Mouse (Mus musculus) G1E (cell line): ENCODE measurements around the gene Sh3glb2. TPM values are rescaled to one million over a fixed set of nuclear protein-coding genes. Genes with fewer than 3 reads are reported as not detected.

Experiments
- ATAC-seq: 2 replicates; pipeline ENCODE4 v1.8.0; 2016; ENCODE audit warnings: mild to moderate bottlenecking; ENCODE audit not compliant: insufficient number of reproducible peaks, poor library complexity, low FRiP score, severe bottlenecking; ENCODE audit errors: extremely low read depth
- DNase-seq: peaks from one replicate; pipeline ENCODE4 v3.0.0; 2012; ENCODE audit warnings: low spot score
- H3K27me3 ChIP-seq: 2 replicates; pipeline ENCODE4 v1.6.1; 2012; ENCODE audit warnings: mild to moderate bottlenecking, low read length, inconsistent platforms; ENCODE audit not compliant: insufficient read depth
- H3K36me3 ChIP-seq: replicated peaks from 2 replicates; pipeline ENCODE3; 2012; ENCODE audit warnings: mild to moderate bottlenecking, inconsistent platforms
- H3K4me1 ChIP-seq: 2 replicates; pipeline ENCODE4 v1.6.1; 2012; ENCODE audit warnings: low read depth, low read length, inconsistent platforms, mixed read lengths; ENCODE audit not compliant: insufficient read depth
- H3K4me3 ChIP-seq: 2 replicates; pipeline ENCODE4 v1.5.1; 2012; ENCODE audit warnings: low read depth, mild to moderate bottlenecking, inconsistent platforms, low read length, moderate library complexity, mixed read lengths
- H3K9me3 ChIP-seq: replicated peaks from 2 replicates; pipeline ENCODE4 v1.6.1; 2012; ENCODE audit warnings: inconsistent platforms
- CTCF ChIP-seq: IDR thresholded peaks from 2 replicates; pipeline ENCODE4 v1.5.1; 2012; ENCODE audit warnings: low read depth, low read length, inconsistent platforms, mixed read lengths
- GATA1 ChIP-seq: IDR thresholded peaks from 2 replicates; pipeline ENCODE4 v1.6.1; 2012; ENCODE audit warnings: borderline replicate concordance, low read length, inconsistent platforms, mixed read lengths
- GATA2 ChIP-seq: IDR thresholded peaks from 2 replicates; pipeline ENCODE4 v1.6.1; 2012; ENCODE audit warnings: low read depth, low read length, inconsistent platforms, borderline replicate concordance
- POLR2AphosphoS5 ChIP-seq: IDR thresholded peaks from 2 replicates; pipeline ENCODE4 v1.6.1; 2012; ENCODE audit warnings: low read depth, low read length, inconsistent platforms; ENCODE audit not compliant: insufficient replicate concordance
- TAL1 ChIP-seq: conservative IDR thresholded peaks from 2 replicates; pipeline ENCODE4 v1.6.1; 2012; ENCODE audit warnings: low read depth, low read length, inconsistent platforms, mixed read lengths
- polyA plus RNA-seq: library from polyadenylated mRNA; stranded (reverse); fragments of >175 nt; gene quantifications from 2 replicates; pipeline ENCODE4 v1.2.3, GENCODE M21; 2012
- total RNA-seq, 2 experiments: library from RNA; stranded (forward) in 1 of 2; stranded (reverse) in 1 of 2; fragments of 200-1000 nt in 1 of 2; fragments of >200 nt in 1 of 2; fragmentation: Nextera tagmentation in 1 of 2; gene quantifications; 2 replicates each; pipeline ENCODE4 v1.2.3; 2014 to 2017

Sh3glb2 gene
- total RNA-seq (2014; fragmentation: Nextera tagmentation) (20.8 and 24.8 TPM in 2 replicates), total RNA-seq (2017) (31.3 and 47.2 TPM in 2 replicates), polyA plus RNA-seq (23.3 and 24.9 TPM in 2 replicates)

DNA sequence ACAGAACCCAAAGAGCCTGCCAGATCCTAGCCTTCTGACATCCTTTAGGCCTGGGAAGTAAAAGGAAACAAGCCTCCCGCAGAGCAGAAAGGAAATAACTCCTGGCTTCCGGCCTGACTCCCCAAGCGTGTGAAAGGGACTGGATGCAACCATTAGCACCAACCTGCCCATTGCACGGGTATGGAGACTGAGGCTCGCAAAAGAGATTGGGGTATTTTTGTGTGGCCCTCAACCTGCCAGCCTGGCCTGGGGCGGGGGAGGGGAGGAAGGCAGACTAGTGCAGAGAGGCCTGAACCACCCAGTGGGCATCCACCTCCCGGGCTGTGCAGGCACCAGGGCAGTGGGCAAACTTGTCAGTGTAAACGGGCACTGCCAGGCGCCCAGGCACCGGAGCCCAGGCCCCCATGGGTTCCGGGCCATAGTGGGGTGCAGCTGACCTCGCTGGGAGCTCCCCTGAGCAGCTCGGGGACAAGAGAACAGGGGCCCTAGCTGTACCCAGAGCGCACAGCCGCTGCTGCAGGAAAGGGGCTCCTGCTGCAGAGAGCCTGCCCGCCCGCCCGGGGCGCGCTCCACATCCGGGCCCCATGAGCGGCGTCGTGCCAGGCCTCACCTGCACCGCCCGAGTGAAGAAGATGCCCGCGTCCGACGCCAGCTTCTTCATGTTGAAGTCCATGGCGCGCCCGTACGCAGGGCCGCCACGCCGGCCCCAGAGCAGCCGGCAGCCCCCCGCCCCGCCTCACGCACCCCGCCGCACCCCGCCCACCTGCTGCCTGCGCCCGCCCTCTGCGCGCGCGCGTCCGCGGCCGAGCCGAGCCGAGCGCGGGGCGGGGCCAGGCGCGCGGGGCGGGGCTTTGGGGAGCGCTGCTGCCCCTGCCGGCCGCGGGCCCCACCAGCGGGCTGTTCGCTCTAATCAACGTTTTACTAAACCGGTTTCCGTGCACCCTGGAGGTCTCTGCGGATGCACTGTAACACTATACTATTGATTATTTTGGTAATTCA is at the start of gene Sh3glb2:
TSS of gene Sh3glb2 (minus strand) at position 805 of the 999 bp plus-strand sequence.
- TF ChIP-seq TAL1 (no peak), GATA2 (no peak), GATA1 (no peak), CTCF (no peak), POLR2AphosphoS5 (no peak)
- ATAC-seq (no peak), DNase-seq (peak; percentile 90)
- H3K4me1 ChIP-seq, result peaks cover 55% of the 10 kb centered on the region
- peaks cover 41% of the 10 kb centered on the region for H3K36me3 ChIP-seq
- H3K27me3 ChIP-seq, result no peaks in the 10 kb centered on the region
- peak within 1 kb of the TSS; percentile 75 for H3K4me3 ChIP-seq
- peaks cover 4% of the 10 kb centered on the region; the same call in 1 of the 2 replicates for H3K9me3 ChIP-seq

DNA sequence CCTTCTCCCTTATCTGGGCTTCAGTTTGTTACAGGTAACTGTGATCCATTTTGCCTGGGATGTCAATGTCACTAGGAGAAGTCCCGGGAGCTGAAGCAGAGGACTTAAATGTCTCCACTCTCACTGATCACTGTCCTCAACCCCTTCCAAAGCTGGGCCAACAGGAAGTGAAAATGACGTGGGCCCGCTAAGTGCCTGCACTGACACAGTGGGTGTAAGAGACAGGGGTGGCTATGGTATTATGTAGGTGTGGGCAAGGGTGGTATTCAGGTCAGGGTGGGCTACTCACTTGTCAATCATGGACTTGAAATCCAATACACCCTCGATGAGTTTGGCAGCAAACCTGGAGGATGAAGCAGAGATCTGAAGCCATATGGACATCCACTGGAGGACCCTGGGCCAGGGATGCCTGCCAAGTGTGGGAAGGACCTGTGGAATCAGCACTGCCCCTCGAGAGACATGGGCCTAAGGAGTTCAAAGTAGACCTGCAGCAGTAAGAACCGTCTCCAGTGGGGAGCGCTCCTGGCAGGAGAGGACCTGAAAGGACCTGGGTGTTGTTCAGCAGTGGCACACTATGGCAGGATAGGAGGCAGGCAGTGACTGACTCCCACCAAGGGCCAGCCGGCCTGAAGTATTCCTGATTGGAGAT is 49.4 kb upstream of the Sh3glb2 start:
- Histone ChIP-seq H3K4me3 (no peak overlapping the region), H3K9me3 (no peaks in the 10 kb centered on the region), H3K27me3 (no peaks in the 10 kb centered on the region), H3K4me1 (peaks cover 9% of the 10 kb centered on the region), H3K36me3 (peaks cover 96% of the 10 kb centered on the region)
- no peak for DNase-seq
- TF ChIP-seq CTCF, result no peak
- no peak for TF ChIP-seq POLR2AphosphoS5
- TF ChIP-seq TAL1, result no peak
- no peak for TF ChIP-seq GATA1
- TF ChIP-seq GATA2, result no peak
- no peak for ATAC-seq

DNA sequence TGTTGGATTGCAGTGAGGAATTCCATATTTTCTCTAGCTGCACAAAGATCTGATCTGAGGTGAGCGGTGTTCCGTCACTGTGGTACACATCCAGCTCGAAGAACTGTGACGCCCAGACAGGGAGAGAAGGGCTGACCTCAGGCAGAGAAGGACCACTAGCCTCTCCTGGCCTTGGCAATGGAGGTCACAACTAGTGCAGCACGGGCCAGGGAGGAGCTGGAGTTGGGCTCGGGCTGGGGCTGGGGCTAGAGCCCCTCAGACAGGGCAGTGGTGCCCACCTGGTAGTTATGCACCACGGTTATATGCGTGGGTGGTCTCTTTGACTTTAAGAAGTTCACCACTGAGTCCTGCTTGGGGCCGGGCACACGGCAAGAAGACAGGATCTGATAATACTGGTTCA is 48.6 kb upstream of the Sh3glb2 start:
- Histone ChIP-seq H3K4me3 (no peak overlapping the region), H3K27me3 (no peaks in the 10 kb centered on the region), H3K4me1 (peaks cover 2% of the 10 kb centered on the region; the same call in 1 of the 2 replicates), H3K36me3 (peaks cover 96% of the 10 kb centered on the region), H3K9me3 (no peaks in the 10 kb centered on the region)
- DNase-seq (no peak), ATAC-seq (no peak)
- no peak for TF ChIP-seq TAL1
- no peak for TF ChIP-seq POLR2AphosphoS5
- TF ChIP-seq CTCF, result no peak
- no peak for TF ChIP-seq GATA1
- TF ChIP-seq GATA2, result no peak

DNA sequence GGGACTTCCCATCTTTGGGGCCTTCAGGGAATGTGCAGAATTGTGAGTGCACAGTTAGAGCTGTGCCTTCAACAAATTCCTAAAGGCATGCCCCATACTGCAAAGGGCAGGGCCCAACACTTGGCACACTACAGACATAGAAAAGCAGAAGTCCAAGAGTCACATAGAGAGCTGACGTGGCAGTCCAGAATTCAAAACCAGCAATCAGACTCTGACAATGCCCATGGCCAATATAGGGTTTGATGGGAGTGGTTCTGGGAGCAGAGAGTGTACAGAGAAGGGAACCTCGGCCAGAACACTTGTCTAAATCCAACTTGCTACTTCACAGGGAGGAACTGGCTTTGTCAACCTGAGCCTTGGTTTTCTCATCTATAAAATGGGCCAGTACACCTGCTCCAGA is 48.1 kb upstream of the Sh3glb2 start:
- ATAC-seq, result no peak
- H3K4me3 ChIP-seq, result no peak overlapping the region
- 0 out of 2 replicates have a peak, but pooled peaks cover 2% of the 10 kb centered on the region for H3K4me1 ChIP-seq
- TF ChIP-seq TAL1 (no peak), GATA2 (no peak), POLR2AphosphoS5 (no peak), CTCF (no peak), GATA1 (no peak)
- H3K9me3 ChIP-seq, result no peaks in the 10 kb centered on the region
- no peak for DNase-seq
- H3K27me3 ChIP-seq, result no peaks in the 10 kb centered on the region
- peaks cover 96% of the 10 kb centered on the region for H3K36me3 ChIP-seq

DNA sequence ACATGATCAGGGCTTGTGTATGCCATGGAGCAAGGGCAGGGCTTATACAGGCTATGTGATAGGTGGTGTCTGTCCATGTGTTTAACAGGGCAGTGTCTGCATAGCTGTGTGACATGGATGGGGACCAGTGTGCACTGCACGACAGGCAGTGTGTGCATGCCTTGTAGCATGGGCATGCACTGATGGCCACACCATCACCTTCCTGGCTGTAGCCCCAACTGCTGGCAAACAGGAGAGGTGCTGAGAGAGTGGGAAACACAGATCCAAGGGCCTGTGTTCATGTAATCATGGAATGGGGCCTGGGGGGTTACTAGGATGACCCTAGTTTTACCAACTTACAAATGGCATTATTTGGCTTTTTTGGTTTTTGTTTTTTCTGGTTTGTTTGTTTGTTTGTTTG is 44.7 kb upstream of the Sh3glb2 start:
- Histone ChIP-seq H3K4me3 (peak overlapping the region; percentile 1; the same call in 1 of the 2 replicates), H3K9me3 (no peaks in the 10 kb centered on the region), H3K27me3 (no peaks in the 10 kb centered on the region), H3K36me3 (peaks cover 98% of the 10 kb centered on the region), H3K4me1 (peaks cover 16% of the 10 kb centered on the region)
- no peak for TF ChIP-seq POLR2AphosphoS5
- TF ChIP-seq TAL1, result no peak
- TF ChIP-seq CTCF, result no peak
- no peak for TF ChIP-seq GATA2
- no peak for TF ChIP-seq GATA1
- DNase-seq, result no peak
- ATAC-seq, result no peak

DNA sequence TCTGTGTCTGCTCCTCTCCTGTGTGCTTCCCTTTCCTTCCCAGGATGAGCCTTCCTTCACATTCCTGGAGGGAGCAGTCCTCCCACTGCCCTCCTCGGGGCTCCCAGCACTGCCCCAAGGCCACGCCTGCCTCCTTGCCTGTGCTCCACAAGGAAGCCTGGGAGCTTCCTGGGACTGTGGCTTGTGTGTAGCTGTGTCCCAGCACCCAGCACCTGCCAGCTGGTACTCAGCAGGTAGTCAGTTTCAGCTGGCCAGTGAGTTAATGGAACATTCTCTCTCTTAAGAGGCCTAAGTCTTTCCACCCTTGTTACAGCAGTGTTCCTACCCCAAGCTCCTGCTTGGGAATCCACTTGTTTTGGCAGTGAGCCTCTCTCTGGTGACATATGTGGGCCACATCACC is 43.7 kb upstream of the Sh3glb2 start:
- H3K27me3 ChIP-seq, result no peaks in the 10 kb centered on the region
- H3K9me3 ChIP-seq, result no peaks in the 10 kb centered on the region
- ATAC-seq (no peak), DNase-seq (no peak)
- H3K36me3 ChIP-seq, result peaks cover 98% of the 10 kb centered on the region
- peaks cover 25% of the 10 kb centered on the region for H3K4me1 ChIP-seq
- no peak for TF ChIP-seq POLR2AphosphoS5
- no peak for TF ChIP-seq GATA1
- no peak for TF ChIP-seq CTCF
- no peak for TF ChIP-seq TAL1
- TF ChIP-seq GATA2, result no peak
- no peak overlapping the region for H3K4me3 ChIP-seq
